Mouse (Mus musculus) layer of hippocampus, postnatal 25 days (tissue): Measurements from ENCODE around the gene Mob3c. TPM values are rescaled to one million over a fixed set of nuclear protein-coding genes. Genes with fewer than 3 reads are reported as not detected.

Source experiments
- DNase-seq, 2 experiments: peaks; one replicate each; pipeline ENCODE4 v3.0.0; 2022; ENCODE audit warnings: mixed read lengths in 2 of 2, low spot score in 1 of 2; ENCODE audit errors: extremely low spot score in 1 of 2
- total RNA-seq, 2 experiments: library from RNA; stranded (reverse); gene quantifications; 2 replicates each; pipeline ENCODE4 v1.2.3; 2021

Mob3c gene
- 1 to 10 TPM; 5.1 to 5.3 TPM for total RNA-seq

DNA sequence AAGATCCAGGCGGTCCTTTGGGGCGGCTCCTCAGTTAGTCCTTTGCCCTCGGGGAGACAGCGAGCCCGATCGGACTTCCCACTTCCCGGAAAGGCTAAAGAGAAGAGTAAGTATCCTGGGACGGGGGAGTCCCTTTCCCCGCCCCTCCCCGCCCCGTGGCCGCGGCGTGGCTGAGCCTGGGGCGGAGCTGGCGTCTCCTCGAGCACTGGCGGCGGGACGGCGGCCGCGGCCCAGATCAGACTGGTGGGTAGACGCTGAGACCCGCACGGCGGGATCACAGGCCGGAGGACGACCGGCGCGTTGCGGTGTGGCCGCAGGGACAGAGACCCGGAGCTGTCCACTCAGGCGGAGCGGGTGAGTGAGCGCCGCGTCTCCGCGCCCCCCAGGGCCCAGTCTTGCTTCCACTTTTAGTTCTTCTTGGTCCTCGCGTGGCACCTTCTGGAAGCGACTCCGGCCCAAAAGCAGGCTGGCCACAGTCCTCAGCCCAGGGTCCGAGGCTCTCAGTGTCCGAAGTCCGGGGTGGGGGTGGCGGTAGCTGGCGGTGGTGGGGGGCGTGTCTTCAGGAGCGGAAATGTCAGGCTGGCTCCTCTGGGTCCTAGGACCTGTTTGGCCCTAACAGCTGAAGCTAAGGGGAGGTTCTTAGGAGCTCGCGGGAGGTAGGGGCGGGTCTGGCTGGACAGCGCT lies at the start of gene Mob3c:
TSS of gene Mob3c (plus strand) at position 205 of the 684 bp plus-strand sequence.
- peak; percentile 43 to 44 for DNase-seq

GRCm38 (mm10) chr4:115780269-115780668 lies 47.6 kb upstream of the Mob3c start:
- DNase-seq: no peak

GRCm38 (mm10) chr4:115780918-115781317 lies 47.0 kb upstream of the Mob3c start, which contains the start of gene Tex38:
TSS of gene Tex38 (minus strand) at chr4:115781018.
- DNase-seq: no peak

DNA sequence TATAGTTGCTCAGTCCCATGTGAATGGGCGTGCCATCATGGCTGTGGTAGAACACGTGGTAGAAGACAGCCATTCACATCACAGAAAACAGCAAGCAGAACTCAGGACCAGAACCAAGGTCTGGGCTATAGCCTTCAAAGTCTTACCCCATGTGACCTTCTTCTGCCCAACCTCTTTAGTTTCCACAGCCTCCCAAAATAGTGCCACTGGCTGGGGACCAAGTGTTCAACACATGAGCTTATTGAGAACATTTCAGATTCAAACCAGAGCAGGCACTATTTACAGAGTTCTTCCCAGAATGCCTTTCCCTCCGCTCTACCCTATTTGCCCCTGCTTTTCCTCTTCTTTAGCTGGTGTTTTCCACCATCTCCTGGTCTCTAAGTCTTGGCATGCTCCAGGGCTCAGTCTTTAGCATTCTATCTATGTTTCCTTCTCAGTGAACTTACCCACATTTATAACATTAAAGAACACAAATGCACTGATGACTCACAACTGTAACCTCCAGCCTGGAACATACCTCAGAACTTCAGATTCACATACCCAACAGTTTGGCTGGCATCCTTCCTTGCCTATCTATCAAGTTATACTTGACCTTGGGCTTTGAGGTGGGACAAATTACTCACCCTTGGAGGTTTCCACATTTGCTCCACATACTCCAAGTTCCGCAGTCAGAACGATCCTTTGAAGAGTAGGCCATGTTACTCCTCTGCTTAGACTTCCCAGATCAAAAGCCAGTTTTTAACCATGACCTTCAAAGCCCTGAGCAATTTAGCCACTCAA lies 45.7 kb upstream of the Mob3c start:
- DNase-seq: no peak

- peak; percentile 78 to 88 for DNase-seq
Measured at GRCm38 (mm10) chr4:115784769-115785510, 43.0 kb upstream of the Mob3c start, which contains the start of gene Atpaf1. TSS of gene Atpaf1 (plus strand) at chr4:115784812.

DNA sequence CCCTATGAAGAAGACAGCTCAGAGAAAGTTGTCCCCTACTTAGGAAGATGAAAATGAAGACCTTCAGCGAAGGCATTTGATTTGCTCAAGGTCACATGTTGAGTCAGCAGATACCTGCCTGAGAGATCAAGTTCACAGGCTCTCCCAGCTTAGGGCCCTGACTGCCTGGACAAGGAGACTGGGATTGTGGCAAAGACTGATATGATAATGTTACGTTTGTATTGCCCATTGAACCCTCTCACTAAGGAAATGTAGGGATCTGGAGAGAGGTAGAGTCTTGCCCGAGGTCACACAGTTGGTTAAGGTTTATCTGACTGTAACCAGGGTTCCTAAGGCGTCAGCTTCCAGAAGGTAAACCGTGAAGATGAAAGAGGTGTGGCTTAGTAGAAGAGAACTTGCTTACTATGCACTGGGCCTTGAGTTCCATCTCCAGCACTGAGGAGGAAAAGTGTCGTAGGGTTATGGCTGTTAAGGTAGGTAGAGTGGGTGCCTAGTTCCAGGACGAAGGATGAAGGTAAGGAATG lies 42.3 kb upstream of the Mob3c start:
- no peak for DNase-seq

- DNase-seq: no peak
Measured at GRCm38 (mm10) chr4:115790864-115791263, 37.0 kb upstream of the Mob3c start.

- no peak for DNase-seq
Measured at GRCm38 (mm10) chr4:115795360-115795759, 32.5 kb upstream of the Mob3c start.

DNA sequence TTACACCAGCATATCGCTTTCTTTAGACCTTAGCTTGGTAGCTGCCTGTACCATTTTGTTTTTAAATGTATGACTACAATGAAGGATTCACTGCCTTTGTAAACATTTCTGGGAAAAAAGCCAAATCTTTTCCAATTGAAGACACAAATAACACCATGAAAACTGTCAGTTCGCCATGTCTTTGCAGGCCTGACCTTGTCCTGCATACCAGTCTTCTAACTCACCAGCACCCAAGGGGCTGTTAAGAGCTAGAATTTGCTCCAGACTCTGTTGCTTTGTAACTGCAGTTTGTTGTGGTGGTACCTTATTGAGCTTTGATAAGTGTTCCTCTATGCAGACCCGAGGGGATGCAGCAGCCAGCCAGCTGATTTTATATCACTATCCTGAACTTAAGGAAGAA lies 27.9 kb upstream of the Mob3c start:
- DNase-seq: no peak

GRCm38 (mm10) chr4:115812326-115812725 lies 15.6 kb upstream of the Mob3c start:
- DNase-seq: no peak

- DNase-seq: no peak
Measured at GRCm38 (mm10) chr4:115815606-115816005, 12.3 kb upstream of the Mob3c start.

DNA sequence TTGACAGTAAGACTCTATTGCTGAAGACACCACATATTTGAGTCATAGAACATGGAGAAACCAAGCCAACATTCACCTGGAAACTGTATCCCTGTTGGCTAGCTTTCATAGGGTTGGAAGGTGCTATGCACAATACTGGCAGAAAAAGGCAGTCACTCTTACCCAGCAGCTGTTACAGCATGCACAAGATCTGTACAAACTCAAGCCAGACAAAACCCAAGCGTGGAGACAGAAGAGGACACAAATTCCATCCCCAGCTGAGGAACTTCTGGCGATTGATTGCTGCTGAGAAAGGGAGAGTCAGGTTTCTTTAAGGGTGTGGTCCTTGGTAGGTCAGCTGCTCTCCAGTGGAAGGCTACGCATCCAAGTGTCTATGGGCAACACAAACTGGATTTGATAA lies 7.7 kb upstream of the Mob3c start:
- no peak for DNase-seq

- DNase-seq: no peak
Measured at GRCm38 (mm10) chr4:115820944-115821343, 6.9 kb upstream of the Mob3c start.

DNA sequence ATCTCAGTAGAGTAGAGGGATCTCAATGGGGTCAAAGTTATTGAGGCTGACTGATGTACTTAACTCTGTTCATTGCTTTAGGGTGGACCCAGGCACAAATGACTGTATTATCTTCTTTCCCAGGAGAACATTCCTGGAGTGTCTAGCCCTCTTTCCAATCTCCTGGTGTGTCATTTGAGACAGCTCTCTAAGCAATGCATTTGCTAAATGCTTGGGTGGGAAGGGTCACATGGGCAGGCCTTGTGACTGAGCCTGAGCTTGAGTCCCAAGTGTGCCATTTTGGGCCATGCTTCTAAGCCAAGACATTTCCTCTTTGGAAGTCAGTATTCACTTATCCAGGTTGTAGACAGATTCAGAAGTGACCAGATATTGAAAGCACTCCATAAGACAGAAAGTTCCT lies 6.5 kb upstream of the Mob3c start:
- DNase-seq: no peak

GRCm38 (mm10) chr4:115821928-115822327 lies 6.0 kb upstream of the Mob3c start:
- no peak for DNase-seq

DNA sequence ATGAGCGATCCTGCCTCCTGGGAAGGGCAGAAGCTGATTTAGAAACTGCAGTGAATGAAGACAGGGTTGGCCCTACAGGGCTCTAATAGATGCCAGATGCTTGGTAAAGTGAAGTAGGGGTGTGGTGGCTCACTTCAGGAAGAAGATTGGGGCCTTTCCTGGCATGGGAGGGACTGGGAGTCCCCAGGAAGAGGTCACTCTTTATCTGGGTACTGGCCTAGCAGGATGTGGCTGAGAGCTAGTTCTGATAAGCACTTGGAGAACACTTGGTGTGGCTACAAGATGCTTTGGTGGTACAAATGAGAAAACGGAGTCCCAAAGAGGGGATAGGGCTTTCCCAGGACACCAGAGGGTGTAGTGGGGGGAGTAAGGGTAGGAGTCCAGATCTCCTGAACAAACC lies 3.7 kb upstream of the Mob3c start:
- no peak for DNase-seq

- no peak for DNase-seq
Measured at GRCm38 (mm10) chr4:115825271-115825670, 2.6 kb upstream of the Mob3c start.

DNA sequence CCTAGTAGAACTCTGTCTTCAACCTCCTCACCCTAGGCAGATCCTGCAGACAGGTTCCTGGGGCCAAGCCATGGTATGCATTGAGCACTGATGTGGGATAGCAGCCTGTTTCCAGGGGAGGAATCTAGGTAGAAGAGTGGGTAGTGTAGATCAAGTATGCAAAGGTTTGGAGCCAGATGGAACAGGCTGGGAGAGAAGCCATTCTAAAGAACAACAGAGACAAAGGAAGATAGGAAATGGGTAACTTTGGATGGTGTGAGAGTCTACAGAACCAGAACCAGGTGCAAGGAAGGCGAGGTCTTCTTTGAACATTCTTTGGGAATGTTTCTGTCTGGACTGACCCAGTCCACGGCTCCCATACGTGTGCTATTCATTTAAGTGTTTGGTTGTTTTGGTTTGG lies 826 bp upstream of the Mob3c start:
- no peak for DNase-seq

DNA sequence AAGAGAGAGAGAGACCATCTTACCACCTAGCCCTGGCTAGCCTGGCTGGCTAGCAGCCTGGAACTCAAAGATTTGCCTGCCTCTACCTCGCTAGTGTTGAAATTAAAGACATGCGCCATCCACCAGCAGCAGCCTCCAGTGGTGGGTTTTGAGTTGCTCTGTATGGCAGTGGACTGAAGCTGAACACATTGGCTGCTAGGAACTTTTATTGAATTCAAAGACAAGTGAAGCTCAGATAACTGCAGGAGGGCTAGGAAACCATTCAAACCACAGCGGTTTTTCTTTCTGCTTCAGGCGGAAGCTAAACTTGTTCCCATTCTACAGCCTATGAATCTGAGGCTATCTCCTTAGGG lies 381 bp upstream of the Mob3c start:
- DNase-seq: no peak

- DNase-seq: no peak
Measured at GRCm38 (mm10) chr4:115828572-115828902, 645 bp downstream of the Mob3c start.

GRCm38 (mm10) chr4:115830491-115830890 lies 2.6 kb downstream of the Mob3c start:
- no peak for DNase-seq
